Mouse (Mus musculus) heart, embryonic 15.5 days (tissue): ENCODE measurements at regions not wholly inside any gene's neighbourhood (a gene's known extent, or its start where the extent isn't known, plus 50 kb on each side); places are given as distances from the start of the nearest gene placed in this dataset.

Experiments used
- ATAC-seq: fragments of 200-750 bp; cut with Nextera tagmentation; replicated peaks from 2 replicates; pipeline ENCODE4 v1.8.0; 2017; ENCODE audit warnings: low read depth, moderate TSS enrichment; ENCODE audit not compliant: insufficient number of reproducible peaks, insufficient read depth, low FRiP score
- H3K27ac ChIP-seq: fragments of 300-500 bp; sonication (generic); 2 replicates; pipeline ENCODE4 v1.5.1; 2015; ENCODE audit warnings: mild to moderate bottlenecking, inconsistent platforms
- H3K27me3 ChIP-seq: fragments of 300-500 bp; sonication (generic); 2 replicates; pipeline ENCODE4 v1.6.1; 2015; ENCODE audit warnings: inconsistent platforms
- H3K36me3 ChIP-seq: fragments of 300-500 bp; sonication (generic); 2 replicates; pipeline ENCODE4 v1.6.1; 2015; ENCODE audit warnings: mild to moderate bottlenecking, inconsistent platforms
- H3K4me1 ChIP-seq: fragments of 300-500 bp; sonication (generic); replicated peaks from 2 replicates; pipeline ENCODE4 v1.6.1; 2015; ENCODE audit warnings: inconsistent platforms
- H3K4me2 ChIP-seq: fragments of 300-500 bp; sonication (generic); 2 replicates; pipeline ENCODE4 v1.6.1; 2015; ENCODE audit warnings: inconsistent platforms, mild to moderate bottlenecking, moderate library complexity
- H3K4me3 ChIP-seq: fragments of 300-500 bp; sonication (generic); 2 replicates; pipeline ENCODE4 v1.5.1; 2015; ENCODE audit warnings: mild to moderate bottlenecking, inconsistent platforms
- H3K9ac ChIP-seq: fragments of 300-500 bp; sonication (generic); 2 replicates; pipeline ENCODE4 v1.6.1; 2015; ENCODE audit warnings: mild to moderate bottlenecking, inconsistent platforms
- H3K9me3 ChIP-seq: fragments of 300-500 bp; sonication (generic); replicated peaks from 2 replicates; pipeline ENCODE4 v1.6.1; 2016; ENCODE audit warnings: inconsistent platforms
- WGBS: fragments of 180-500 bp; shearing (Covaris S2); methylation state at CpG from one replicate; pipeline ENCODE4 v1.1.7; 2015; ENCODE audit warnings: mixed read lengths; 5-methylcytosine and 5-hydroxymethylcytosine counted together
- microRNA counts: library from miRNA; unstranded; fragments of <30 nt; microRNA quantifications from one replicate; lab custom pipeline; 2016
- microRNA-seq: library from miRNA; unstranded; fragments of <30 nt; microRNA quantifications from one replicate; pipeline ENCODE4, GENCODE M21; 2016

DNA sequence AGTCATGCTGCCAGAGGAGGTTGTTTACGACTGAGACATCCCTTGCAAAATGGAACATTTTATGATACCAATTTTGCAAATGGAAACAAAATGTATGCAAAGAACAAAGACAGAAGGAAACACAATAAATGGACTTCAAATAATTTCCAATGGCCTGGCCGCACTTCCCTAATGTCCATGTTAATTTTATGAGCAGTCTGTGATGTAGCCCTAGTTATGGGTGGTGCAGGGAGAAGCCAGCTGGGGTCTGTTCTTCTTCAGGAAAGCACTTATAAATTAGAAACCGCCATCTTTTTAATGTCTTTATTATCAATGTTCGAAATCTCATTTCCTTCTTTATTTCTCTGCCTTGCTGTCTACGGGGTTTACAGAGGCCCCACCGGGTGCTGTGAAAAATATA, 51.0 kb upstream of the Jak1 start:
- no peak for ATAC-seq
- H3K36me3 ChIP-seq, result no peaks in the 10 kb centered on the region
- no peak overlapping the region for H3K4me2 ChIP-seq

More for the DNA sequence above, 51.0 kb upstream of the Jak1 start:
- Histone ChIP-seq H3K4me1 (no peaks in the 10 kb centered on the region), H3K4me3 (no peak overlapping the region), H3K9ac (no peak overlapping the region), H3K27ac (no peak overlapping the region), H3K27me3 (peaks cover 4% of the 10 kb centered on the region; the same call in 1 of the 2 replicates), H3K9me3 (no peaks in the 10 kb centered on the region)
- WGBS, result 73% methylated on average over 6 of the region's 6 CpGs

MicroRNAs encoded in the stretch of these regions (microRNA counts, 519-probe panel; counts per million panel counts)
- 729 counts per million, percentile 2 among the panel's probes with 10 or more counts for microRNA mmu-miR-101a (lab: Ali Mortazavi, UCI)

Small RNA genes in the stretch of these regions (microRNA-seq; reads per million reads assigned to microRNA genes)
- 147 reads per million, percentile 56 among the genes with 10 or more reads in this experiment for gene Mir101a
